Mouse (Mus musculus): Measurements from ENCODE around the gene Naif1. TPM values are rescaled to one million over a fixed set of nuclear protein-coding genes. Genes with fewer than 3 reads are reported as not detected.
A peak's percentile ranks its signal among the peaks of the same experiment; 100 is the strongest.
"Not testable (repeated sequence)": the region's sequence is repeated elsewhere in the genome, so short reads cannot be mapped to it uniquely, and the experiment has no call there.

Naif1 gene
- total RNA-seq, 1 experiment from 2014 or later = 5.5 TPM

DNA sequence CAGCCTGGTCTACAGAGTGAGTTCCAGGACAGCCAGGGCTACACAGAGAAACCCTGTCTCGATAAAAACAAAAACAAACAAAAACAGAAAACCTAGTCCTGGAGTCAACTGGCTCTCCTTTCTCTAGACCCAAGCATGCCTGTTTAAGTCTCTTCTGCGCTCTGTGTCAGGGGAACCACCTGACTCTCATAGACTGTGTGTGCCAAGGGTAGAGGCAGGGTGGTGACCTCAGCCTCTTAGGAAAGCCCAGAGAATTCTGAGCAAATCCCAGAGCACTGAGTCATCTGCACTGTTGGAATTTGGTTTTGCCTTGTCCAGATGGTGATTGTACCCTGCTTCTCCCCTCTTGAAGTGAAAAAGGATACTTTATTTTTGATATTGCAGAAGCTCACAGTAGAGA is 8.0 kb downstream of the Naif1 start:
- DNase-seq = peak; percentile 37

DNA sequence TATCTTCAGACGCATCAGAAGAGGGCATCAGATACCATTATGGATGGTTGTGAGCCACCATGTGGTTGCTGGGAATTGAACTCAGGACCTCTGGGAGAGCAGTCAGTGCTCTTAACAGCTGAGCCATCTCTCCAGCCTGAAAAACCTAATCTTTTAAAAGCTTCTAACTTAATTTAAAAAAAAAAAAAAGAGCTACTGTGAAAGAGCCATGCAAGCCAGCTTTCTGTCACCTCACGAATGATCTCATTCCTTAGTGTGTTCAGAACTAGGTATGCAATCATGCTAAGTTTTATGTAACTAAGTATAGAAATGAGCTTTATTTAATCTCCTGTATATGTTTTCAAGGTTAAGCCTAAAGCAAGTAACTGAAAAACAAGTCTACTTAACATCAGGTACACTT is 9.4 kb downstream of the Naif1 start:
- no peak for DNase-seq

DNA sequence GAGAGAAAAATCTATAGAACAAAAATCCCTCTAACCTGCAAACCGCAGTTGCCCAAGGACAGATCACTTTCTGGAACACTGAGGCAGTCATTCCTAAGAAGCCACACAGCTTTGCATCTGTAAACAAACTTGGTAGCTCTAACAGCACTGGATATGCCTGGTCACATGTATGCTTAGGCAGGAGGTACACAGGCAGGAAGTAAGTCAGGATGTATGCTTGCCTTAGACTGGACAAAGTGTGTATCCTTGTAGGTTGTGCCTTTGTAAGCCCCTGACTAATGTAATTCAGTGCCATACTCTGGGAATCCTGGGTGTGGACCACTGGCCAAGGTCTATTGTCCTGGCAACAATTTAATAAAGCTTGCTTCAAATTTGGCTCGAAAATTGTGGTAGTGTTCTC is 13.5 kb downstream of the Naif1 start:
- DNase-seq = no peak

DNA sequence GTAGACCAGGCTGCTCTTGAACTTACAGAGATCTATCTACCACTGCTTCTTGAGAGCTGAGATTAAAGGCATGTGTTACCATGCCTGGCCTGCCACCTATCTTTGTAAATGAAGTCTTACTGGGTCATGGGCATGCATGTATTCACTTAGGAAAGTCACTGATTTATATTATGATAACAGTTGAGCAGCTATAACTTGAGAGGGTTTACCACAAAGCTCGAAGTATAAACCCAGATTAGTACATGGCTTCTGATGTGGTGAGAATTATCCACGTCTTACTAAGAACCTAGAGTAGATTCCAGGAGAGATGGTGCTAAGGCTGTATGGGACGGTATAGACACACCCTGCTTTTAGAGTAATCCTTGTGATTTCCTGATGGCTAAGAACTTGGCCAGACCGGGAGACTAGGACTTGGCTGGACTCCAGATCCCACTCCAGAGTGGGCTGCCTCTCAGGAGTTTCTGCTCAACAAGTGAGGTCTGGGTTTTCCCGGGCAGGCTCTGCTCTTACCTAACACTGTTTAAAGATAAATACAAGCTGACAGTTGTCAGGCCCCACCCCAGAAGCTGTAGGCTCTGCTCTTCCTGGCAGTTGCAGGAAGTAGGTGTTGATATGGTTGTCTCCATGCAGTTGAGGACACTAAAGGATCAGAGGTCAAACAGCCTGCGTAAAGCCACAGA is 14.1 kb downstream of the Naif1 start:
- DNase-seq = no peak

DNA sequence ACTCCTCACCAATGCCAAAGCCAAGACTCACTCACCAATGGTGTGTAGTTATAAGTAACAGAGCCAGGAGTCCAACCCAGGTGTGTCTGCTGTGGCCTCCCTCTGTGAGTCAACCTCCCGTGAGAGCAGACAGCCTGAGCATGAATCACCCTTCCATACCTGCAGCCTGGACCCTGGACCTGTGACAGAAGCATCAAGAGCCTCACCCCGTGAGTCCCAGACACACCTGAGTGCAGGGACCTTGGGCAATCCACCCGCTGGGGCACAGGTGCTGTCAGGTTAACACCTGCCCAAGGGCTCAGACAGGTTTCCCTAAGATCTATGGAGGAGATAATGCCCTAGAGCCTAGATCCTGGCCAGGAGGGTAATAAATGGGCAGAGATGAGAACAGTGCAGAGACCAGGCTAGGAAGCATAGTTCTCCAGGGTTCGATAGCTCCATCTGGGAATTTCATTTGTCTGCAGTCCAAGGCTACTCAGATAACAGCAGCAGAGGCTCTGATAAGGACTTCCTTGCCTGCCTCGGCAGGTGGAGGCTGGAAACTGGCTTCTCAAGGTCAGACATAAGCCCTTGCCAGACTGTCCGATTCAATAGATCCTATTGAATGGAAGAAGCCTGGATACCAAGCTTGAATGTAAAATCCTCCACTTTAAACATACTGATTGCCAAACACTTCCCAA is 20.9 kb downstream of the Naif1 start:
- no peak for DNase-seq

DNA sequence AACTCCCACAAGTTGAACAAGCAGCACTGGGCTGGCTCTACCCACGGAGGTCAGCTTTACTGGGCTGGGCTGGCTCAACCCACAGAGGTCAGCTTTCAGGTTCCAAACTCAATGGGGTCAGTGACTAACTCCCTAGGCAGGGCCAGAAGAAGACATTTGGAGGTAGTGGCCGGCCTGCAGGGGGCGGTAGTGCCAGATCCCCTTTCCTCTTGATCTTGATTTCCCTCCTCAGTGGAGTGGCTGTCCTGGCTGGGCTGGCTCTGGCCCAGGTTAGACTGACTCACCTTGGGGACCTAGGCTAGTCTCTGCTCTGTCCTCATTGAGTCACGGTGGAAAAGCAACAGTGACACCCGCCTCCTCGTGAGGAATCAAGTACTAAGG is 21.4 kb downstream of the Naif1 start:
- DNase-seq = peak; percentile 64

DNA sequence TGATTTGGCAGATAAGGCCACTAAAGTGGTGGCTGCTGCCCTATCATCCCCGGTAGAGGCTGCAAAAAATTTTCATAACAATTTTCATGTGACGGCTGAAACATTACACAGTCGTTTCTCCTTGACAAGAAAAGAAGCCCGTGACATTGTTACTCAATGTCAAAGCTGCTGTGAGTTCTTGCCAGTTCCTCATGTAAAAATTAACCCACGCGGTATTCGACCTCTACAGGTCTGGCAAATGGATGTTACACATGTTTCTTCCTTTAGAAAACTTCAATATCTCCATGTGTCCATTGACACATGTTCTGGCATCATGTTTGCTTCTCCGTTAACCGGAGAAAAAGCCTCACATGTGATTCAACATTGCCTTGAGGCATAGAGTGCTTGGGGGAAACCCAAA is 25.1 kb downstream of the Naif1 start:
- DNase-seq = not testable (repeated sequence)

DNA sequence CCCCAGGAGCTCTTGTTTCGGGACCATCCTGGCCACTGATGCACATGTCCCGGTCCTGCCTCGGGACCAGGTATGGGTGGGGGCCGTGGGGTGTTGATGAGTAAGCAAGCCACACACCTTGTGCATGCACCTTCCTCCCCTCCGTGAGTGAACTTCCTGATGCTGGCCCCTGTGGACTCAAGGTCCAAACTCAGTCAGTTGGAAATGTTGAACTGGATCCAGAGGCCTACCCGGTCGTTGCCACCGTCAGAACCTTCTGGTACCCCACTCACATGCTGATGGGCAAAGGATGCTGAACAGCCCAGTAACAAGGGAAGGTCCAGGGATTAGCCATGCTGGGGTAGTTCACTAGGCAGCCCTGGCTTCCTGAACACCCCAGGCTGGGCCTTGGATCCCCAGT is 32.1 kb downstream of the Naif1 start:
- DNase-seq = no peak

DNA sequence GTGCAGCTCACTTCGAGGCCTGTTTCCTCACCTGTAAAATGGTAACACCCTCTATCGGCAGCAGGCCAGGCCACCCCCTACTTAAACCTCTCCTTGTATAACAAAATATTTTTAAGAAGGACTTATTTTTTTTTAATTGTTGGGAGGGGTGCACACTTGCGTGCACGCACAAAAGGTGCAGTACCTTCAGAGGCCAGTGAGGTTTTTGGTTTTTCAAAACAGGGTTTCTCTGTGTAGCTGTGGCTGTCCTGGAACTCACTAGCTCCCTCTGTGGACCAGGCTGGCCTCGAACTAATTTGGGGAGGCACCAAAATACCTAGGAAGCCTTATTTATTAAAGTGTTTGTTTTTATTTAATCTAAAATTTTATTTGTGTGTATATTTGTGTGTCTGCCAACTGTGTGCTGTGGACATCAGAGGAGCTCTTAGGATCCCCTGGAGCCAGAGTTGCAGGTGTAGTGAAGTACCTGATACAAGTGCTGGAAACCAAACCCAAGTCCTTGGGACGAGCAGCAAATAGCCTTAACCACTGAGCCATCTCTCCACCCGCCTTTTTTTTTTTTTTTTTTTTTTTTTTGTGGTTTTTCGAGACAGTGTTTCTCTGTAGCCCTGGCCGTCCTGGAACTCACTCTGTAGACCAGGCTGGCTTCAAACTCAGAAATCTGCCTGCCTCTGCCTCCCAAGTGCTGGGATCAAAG is 33.1 kb downstream of the Naif1 start:
- DNase-seq = no peak

DNA sequence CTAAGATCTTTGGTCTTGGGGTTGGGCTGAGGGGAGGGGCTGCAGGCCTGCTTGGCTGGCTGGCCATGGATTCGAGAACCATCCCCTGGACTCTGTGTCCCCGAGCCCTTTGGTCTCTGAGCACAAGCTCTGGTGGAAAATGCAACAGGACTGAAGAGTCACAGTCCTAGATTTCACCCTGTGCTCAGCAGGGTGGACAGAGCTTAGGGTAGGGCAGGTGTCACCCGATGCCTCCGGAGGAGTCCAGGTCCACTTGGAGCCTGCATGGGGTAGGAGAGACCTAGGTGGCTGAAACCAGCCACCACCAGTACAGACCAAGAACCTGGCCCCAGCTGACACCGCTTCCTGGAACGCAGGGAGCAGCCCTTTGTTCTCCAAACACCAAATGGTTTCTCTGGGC is 34.7 kb downstream of the Naif1 start:
- DNase-seq = no peak

DNA sequence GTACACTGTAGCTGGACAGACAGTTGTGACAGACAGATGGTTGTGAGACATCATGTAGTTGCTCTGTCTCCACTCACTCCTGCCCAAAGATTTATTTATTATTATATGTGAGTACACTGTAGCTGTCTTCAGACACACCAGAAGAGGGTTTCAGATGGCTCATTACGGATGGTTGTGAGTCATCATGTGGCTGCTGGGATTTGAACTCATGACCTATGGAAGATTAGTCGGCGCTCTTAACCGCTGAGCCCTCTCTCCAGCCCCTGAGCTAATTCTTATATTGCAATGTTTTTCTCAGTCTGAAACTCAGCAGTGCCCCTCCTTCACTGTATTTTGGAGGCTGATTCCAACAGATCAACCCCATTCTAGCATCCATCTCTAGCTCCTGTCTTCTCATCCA is 35.5 kb downstream of the Naif1 start:
- DNase-seq = no peak

DNA sequence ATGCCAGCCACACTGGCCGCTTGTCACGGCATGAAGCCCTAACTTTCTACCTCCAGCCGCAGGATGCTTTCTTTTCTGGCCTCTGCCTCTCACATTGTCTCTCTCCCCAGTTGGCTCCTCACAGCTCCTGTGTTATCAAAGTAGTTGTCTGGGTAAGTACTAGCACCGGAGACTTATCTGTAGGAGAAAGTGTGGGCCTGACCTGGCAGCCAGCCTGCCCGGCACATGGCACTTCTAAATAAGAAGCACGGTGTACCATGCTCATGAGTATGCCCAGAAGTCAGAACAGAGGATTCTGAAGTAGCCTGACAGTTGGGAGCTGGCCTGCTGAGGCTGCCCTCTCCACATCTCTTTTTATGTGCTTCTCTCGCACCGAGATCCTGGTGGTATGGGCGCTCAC is 35.9 kb downstream of the Naif1 start:
- DNase-seq = no peak

DNA sequence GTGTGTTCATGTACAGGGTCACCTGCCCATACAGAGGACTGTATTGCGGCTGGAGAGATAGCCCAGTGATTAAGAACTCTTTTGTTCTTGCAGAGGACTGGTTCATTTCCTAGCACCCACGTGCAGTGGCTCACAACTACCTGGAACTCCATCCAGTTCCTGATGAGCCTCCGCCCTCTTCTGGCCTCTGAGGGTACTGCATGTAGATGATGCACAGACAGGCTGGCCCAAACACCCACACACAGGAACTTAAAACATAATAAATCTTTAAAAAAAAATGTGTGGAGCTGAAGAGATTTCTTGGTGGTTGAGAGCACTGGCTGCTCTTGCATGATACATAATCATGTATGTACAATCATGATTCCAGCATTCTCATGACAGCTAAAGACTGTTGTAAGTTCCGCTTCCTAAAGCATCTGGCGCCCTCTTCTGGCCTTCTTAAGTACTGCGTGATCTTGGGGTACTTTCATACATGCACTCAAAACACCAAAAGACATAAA is 36.9 kb downstream of the Naif1 start:
- DNase-seq = peak; percentile 89

DNA sequence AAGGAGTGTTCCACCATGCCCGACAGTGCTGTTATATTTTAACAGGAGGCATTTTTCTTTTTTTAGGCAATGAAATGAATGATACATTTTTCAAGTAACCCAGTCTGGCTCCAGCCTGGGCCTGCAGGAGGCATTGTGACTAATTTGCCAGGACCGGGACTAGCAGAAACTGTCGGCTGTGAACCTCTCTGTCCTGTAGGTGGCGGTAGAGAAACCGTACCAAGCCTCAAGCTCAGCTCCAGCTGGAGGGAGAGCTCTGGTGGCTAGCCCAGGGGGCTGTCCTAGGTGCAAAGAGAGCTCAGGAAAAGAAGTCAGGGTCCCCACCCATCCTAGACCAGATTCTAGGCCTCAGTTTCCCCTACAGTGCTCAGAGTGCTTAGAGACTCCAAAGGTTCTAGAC is 38.4 kb downstream of the Naif1 start:
- peak; percentile 73 for DNase-seq

DNA sequence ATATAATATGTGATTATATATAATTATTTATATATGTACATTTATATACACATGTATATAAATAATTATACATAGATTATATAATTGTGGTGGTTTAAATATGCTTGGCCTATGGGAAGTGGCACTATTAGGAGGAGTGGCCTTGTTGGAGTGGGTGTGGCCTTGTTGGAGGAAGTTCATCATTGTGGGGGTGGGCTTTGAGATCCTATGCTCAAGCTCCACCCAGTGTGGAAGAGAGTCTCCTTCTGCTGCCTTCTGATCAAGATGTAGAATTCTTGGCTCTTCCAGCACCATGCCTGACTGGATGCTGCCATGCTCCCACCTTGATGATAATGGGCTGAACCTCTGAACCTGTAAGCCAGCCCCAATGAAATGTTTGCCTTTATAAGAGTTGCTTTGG is 40.5 kb downstream of the Naif1 start:
- not testable (repeated sequence) for DNase-seq

DNA sequence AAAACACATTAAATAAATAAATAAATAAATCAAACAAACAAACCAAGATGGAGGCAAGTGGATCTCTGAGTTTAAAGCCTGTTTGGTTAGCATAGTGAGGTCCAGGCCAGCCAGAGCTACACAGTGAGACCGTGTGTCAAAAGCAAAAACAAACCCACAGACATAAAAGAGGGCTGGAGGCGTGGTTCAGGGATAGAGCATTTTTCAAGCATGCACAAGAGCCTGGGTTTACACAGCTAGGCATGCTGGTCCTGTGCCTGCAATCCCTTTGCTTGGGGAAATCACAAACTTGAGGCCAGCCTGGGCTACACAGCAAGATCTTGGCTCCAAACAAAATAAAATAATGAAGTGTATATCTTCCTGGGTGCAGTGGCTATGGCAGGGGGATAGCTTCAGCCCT is 42.4 kb downstream of the Naif1 start:
- DNase-seq = no peak

DNA sequence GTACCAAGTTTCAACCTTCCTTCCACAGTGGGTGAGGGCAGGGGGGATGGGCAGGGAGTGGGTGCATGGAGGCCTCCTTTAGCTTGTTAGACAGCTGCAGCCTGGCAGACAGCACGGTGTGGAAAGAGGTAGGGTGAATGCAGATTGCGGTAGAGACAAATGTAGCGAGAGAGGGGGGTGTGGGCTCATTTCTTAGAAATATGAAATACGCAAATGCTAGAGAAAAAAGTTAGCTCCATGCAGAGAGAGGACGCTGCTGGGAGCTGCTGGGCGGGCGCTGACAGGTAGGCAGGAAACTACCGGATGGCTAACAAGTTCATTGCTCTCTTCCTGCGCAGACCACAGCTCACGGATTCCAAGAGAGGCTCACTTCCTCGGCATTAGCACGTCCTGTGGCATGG is 43.0 kb downstream of the Naif1 start:
- DNase-seq = no peak

DNA sequence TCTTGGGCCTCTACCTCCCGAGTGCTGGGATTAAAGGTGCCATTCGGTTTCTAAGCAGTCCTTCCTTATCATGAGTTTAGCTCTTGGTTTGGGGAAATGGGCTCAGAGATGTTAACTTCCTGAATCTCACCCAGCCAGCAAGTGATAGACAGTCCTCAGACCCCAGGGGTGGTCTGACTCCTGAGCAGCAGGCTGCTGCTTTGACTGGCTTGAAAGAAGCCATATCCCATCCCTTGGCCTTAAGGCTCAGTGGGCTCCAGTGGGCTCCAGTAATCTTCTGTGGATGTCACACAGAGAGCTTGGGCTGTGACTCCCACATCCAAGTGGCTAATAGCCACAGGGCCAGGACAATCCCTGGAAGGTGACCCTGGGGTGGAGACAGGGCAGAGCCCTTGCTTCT is 44.3 kb downstream of the Naif1 start:
- DNase-seq = no peak

DNA sequence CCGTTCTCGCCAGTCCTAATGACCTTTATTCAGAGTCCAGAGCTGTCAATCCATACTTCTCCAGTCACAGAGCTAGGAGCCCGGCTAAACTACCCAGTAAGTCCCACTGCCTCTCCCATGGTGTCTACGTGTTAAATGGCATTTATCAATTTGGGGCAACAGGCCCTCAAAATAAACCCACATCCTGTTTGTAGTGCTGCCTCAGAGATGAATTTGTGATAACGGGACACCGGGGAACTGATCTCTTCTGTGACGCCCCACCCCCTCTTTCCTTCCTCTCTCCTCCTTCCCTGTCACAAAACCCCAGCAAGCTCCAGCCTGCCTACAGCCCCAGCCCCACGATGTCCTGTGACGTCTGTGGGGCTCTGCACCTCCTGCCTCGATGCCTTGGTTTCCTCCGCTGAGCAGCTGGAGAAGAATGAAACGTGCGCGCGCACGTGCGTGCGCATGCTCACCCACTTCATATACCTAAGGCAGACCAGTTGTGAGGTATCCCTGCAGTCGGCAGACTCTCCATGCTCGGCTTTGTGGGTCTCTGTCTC is 45.0 kb downstream of the Naif1 start:
- DNase-seq = no peak

DNA sequence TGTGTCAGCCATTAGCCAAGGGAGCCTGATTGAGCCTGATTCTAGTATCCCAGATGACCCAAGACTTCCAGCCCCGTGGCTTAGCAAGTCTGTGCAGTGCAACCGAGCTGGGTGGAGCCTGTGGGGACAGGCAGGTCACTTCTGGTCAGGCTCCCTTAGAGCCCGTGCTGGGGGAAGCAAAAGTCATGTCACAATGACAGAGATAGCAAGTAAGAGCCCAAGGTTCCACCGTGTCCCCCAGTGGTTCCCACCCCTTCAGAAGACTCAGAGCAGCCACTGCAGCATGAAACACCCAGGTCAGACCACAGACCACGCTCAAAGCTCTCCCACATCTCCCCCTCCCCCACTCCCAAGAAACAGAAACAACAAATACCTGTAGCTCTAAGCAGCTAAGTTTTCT is 45.9 kb downstream of the Naif1 start:
- DNase-seq = no peak

DNA sequence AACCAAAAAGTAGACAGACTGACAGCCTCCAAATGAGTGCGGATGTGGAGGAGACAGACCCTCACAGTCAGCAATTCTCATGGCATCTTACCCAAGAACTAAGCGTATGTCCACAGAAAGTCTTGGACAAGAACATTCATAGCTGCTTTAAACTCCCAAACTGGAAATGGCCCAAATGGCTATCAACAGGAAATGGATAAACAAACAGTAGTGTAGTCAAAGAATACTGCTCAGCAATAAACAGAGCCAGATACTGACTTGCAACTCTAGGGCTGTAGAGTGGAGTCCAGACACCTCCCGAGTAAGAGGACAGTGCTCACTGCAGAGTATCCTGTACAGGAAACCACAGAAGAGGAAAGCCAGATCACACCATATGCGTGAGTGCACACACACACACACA is 49.1 kb downstream of the Naif1 start:
- DNase-seq = no peak

DNA sequence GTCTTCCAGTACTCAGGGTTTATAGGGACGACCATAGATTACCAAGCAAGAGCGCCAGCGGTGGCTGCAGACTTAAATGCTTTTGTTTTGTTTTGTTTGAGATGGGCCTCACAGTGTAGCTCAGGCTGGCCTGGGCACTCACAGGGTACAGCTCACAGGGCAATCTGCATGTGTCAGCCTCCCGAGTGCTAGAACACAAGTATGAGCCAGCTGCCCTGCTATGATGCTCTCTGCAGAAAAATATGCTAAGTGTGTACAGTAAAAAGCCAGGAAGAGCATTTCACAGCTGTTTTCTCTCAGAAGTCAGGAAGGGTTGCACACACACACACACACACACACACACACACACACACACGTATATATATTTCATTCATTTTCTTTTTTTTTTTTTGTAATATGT is 50.2 kb downstream of the Naif1 start:
- DNase-seq = no peak

DNA sequence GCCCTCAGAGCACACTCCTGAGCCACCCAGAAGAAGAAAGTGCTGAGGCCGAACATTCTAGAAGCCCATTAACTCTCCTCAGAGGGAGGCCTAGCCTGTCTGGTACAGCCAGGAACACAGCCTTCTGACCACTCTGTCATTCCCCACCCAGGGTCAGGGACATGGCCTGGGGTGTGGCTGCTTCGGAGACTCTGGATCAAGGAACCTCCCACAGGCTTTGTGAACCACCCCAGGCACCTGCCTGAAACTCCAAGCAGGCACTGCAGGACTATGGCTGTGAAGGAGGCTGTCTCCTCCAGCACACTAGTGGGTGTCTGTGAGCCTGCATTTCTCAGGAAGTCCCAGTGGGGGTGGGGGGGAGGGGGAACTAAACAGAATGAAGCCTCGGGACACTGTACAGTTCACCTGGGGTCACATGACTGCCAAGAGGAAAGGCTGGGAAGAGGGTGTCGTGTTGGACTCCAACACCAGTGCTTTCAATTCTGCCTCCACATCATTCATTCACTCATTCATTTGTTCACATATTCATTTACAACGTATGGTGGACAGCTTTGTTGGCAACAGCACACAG is 51.6 kb downstream of the Naif1 start:
- DNase-seq = no peak
